Mouse (Mus musculus) hindbrain, postnatal 0 days (tissue): ENCODE results near the gene Slc6a6. TPM values are rescaled to one million over a fixed set of nuclear protein-coding genes. Genes with fewer than 3 reads are reported as not detected.

Source experiments
- ATAC-seq: fragments of 200-750 bp; cut with Nextera tagmentation; 2 replicates; pipeline ENCODE4 v1.8.0; 2017; ENCODE audit warnings: mild to moderate bottlenecking, moderate TSS enrichment, moderate library complexity
- DNase-seq: peaks from one replicate; pipeline ENCODE4 v3.0.0-alpha.2; 2015; ENCODE audit warnings: low spot score
- H3K27ac ChIP-seq: fragments of 300-500 bp; sonication (generic); 2 replicates; pipeline ENCODE4 v1.5.1; 2014; ENCODE audit warnings: mild to moderate bottlenecking
- H3K27me3 ChIP-seq: fragments of 300-500 bp; sonication (generic); 2 replicates; pipeline ENCODE4 v1.6.1; 2014; ENCODE audit warnings: low read length, mixed read lengths; ENCODE audit not compliant: insufficient read depth
- H3K36me3 ChIP-seq: fragments of 300-500 bp; sonication (generic); 2 replicates; pipeline ENCODE4 v1.6.1; 2014; ENCODE audit warnings: low read length, mixed read lengths; ENCODE audit not compliant: insufficient read depth
- H3K4me1 ChIP-seq: fragments of 300-500 bp; sonication (generic); 2 replicates; pipeline ENCODE4 v1.6.1; 2014; ENCODE audit warnings: antibody characterized with exemption, low read length, mixed read lengths; ENCODE audit not compliant: insufficient read depth
- H3K4me2 ChIP-seq: fragments of 300-500 bp; sonication (generic); 2 replicates; pipeline ENCODE4 v1.6.1; 2014; ENCODE audit warnings: low read depth, mild to moderate bottlenecking, low read length, moderate library complexity, mixed read lengths
- H3K4me3 ChIP-seq: fragments of 300-500 bp; sonication (generic); 2 replicates; pipeline ENCODE4 v1.5.1; 2014; ENCODE audit warnings: low read length
- H3K9ac ChIP-seq: fragments of 300-500 bp; sonication (generic); replicated peaks from 2 replicates; pipeline ENCODE4 v1.6.1; 2014; ENCODE audit warnings: mild to moderate bottlenecking, low read length, moderate library complexity, mixed read lengths
- H3K9me3 ChIP-seq: fragments of 300-500 bp; sonication (generic); 2 replicates; pipeline ENCODE4 v1.6.1; 2016; ENCODE audit warnings: low read length, mixed read lengths
- CTCF ChIP-seq: IDR thresholded peaks from 2 replicates; pipeline ENCODE4 v1.5.1; 2016; ENCODE audit warnings: antibody characterized with exemption, control low read depth, low read depth
- WGBS: fragments of 180-500 bp; shearing (Covaris S2); extraction: QIAGEN DNeasy Blood & Tissue Kit; methylation state at CpG from one replicate; pipeline ENCODE4 v1.1.7; 2014; 5-methylcytosine and 5-hydroxymethylcytosine counted together
- polyA plus RNA-seq: library from polyadenylated mRNA; unstranded; fragments of >200 nt; fragmentation: Nextera tagmentation; extraction: Ambion mirVana; gene quantifications from 2 replicates; pipeline ENCODE4 v1.2.1, GENCODE M21; 2015
- total RNA-seq: library from RNA; depleted of rRNA; stranded (reverse); fragments of >200 nt; gene quantifications from 2 replicates; pipeline ENCODE4 v1.2.3, GENCODE M21; 2014

Slc6a6 gene
- total and polyA plus RNA-seq, 2 experiments from 2014 or later, result 78.2 to 119 TPM

DNA sequence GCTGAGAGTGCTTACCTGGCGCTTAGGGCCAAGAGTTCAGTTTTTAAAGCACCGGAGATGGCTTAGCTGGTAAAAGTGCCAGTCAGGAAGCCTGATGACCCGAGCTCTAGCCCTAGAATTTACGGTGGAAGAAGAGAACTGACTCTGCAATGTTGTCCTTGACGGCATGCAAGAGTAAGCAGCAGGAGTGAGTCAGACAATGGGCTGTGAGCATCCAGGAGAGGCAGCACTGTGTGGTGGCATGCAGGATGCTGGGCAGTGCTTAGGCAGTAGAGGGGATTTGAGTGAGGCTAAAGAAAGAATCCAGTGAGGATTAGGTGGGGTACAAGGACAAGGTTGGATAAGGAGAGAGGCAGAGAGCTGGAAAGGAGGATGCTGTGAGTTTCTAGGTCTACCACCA is 15.6 kb upstream of the Slc6a6 start:
- no peak overlapping the region for H3K27ac ChIP-seq
- DNase-seq (no peak), ATAC-seq (no peak)
- no peak overlapping the region for H3K4me3 ChIP-seq
- TF ChIP-seq CTCF, result no peak
- no peaks in the 10 kb centered on the region for H3K9me3 ChIP-seq
- H3K36me3 ChIP-seq, result no peaks in the 10 kb centered on the region
- no peaks in the 10 kb centered on the region for H3K27me3 ChIP-seq
- 49% methylated on average over 5 of the region's 5 CpGs for WGBS
- H3K4me2 ChIP-seq, result no peak overlapping the region
- no peaks in the 10 kb centered on the region for H3K4me1 ChIP-seq
- H3K9ac ChIP-seq, result no peak overlapping the region

GRCm38 (mm10) chr6:91669270-91669669 is 14.6 kb upstream of the Slc6a6 start:
- Histone ChIP-seq H3K4me2 (no peak overlapping the region), H3K4me3 (no peak overlapping the region), H3K4me1 (no peaks in the 10 kb centered on the region), H3K36me3 (no peaks in the 10 kb centered on the region), H3K9me3 (no peaks in the 10 kb centered on the region), H3K9ac (no peak overlapping the region), H3K27me3 (no peaks in the 10 kb centered on the region), H3K27ac (no peak overlapping the region)
- no peak for TF ChIP-seq CTCF
- WGBS, result 31% methylated on average over 4 of the region's 4 CpGs
- no peak for DNase-seq
- no peak for ATAC-seq

DNA sequence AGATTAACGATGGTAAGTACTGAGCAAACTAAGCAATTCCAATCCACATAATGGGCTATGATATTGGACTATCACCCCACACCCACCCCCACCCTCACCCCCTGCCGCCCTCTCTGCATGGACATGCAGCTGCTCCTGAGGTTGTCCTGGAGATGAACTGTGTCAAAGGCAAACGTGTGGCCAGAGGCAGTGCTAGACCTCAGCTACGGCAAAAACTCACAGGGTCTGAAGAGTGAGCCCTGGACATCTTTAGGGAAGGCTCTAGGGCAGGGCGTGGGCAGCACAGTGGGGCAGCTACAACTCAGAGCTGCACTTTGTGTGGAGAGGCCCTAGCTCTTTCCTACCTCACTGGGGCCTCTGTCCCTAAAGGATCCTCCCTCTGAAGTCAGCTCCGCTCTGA is 13.6 kb upstream of the Slc6a6 start:
- no peak overlapping the region for H3K9ac ChIP-seq
- no peak overlapping the region for H3K27ac ChIP-seq
- H3K9me3 ChIP-seq, result no peaks in the 10 kb centered on the region
- H3K4me2 ChIP-seq, result no peak overlapping the region
- H3K4me3 ChIP-seq, result no peak overlapping the region
- H3K36me3 ChIP-seq, result no peaks in the 10 kb centered on the region
- no peak for ATAC-seq
- no peaks in the 10 kb centered on the region for H3K27me3 ChIP-seq
- 38% methylated on average over 6 of the region's 6 CpGs for WGBS
- DNase-seq, result no peak
- no peak for TF ChIP-seq CTCF
- no peaks in the 10 kb centered on the region for H3K4me1 ChIP-seq

DNA sequence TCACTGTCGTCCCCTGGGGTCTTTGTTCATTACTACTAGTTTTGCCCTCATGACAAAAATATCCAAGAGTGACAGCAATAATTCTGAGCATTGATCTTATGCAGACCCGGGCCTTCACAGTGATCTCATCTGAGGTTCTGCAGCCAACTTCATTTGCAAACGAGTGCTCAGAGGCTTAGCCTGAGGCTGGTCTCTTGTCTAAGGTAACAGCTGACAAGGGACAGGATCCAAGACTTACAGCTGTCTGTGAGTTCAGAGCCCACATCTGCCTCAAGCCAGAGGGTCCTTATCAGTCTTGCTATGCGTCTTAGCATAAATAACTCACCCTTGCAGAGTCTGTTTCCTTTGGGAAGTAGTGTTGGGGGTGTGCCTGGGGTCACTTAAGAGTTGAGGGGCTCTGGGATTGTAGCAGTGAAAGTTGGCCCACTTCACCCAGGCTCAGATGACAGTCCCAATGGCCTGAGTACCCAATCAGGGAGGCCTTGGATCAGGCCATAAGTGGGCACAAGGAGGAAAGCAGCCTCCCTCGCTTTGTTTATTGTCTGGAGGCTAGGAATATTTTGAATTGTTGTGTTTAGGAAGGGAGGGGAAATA is 9.0 kb upstream of the Slc6a6 start:
- no peak overlapping the region for H3K4me3 ChIP-seq
- no peak for DNase-seq
- H3K9me3 ChIP-seq, result no peaks in the 10 kb centered on the region
- H3K9ac ChIP-seq, result no peak overlapping the region
- no peak for TF ChIP-seq CTCF
- no peak overlapping the region for H3K4me2 ChIP-seq
- peaks cover 14% of the 10 kb centered on the region for H3K4me1 ChIP-seq
- WGBS, result 55% methylated on average over 5 of the region's 5 CpGs
- H3K27ac ChIP-seq, result no peak overlapping the region
- H3K36me3 ChIP-seq, result no peaks in the 10 kb centered on the region
- H3K27me3 ChIP-seq, result no peaks in the 10 kb centered on the region
- ATAC-seq, result no peak

DNA sequence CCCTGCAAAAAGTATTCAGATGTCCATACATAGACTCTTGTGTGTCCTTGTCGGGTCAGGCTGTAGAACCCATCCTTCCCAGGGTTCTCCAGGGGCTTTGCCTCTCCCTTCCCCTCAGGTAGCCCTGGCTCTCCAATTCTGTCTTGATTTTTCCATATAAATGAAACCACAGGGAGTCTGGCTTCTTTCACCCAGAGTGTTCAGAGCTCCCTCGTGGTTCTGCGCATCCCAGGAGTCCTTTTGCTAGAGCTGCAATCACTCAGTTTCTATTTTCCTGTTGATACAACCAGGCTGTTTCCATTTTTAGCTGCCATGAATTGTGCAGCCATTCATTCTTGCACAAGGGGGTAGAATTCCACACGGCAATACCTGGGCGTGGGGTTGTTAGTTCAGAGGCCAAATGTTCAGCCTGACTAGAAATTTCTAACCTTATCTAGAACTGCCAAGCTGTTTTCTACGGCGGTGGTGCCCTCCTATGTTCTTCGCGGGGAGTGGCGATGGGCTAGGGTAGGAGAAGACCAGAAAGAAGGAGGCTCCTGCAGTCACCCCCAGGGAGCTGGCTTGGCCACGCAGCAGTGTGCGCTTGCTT is 5.3 kb upstream of the Slc6a6 start:
- Histone ChIP-seq H3K9me3 (no peaks in the 10 kb centered on the region), H3K4me3 (no peak overlapping the region), H3K27ac (no peak overlapping the region), H3K36me3 (no peaks in the 10 kb centered on the region), H3K4me1 (peaks cover 14% of the 10 kb centered on the region), H3K9ac (no peak overlapping the region), H3K4me2 (0 out of 2 replicates have a peak overlapping the region, but pooled peaks have one; percentile 0), H3K27me3 (no peaks in the 10 kb centered on the region)
- DNase-seq (no peak), ATAC-seq (no peak)
- WGBS, result 37% methylated on average over 12 of the region's 12 CpGs
- TF ChIP-seq CTCF, result peak; percentile 14; the same call in 1 of the 2 replicates

- DNase-seq, result peak; percentile 48
- Histone ChIP-seq H3K36me3 (no peaks in the 10 kb centered on the region), H3K27ac (no peak overlapping the region), H3K4me2 (0 out of 2 replicates have a peak overlapping the region, but pooled peaks have one; percentile 0), H3K27me3 (no peaks in the 10 kb centered on the region), H3K9me3 (no peaks in the 10 kb centered on the region), H3K4me3 (no peak overlapping the region), H3K9ac (no peak overlapping the region), H3K4me1 (peaks cover 14% of the 10 kb centered on the region)
- peak; percentile 16; the same call in 1 of the 2 replicates for ATAC-seq
- TF ChIP-seq CTCF, result no peak
- WGBS, result 44% methylated on average over 10 of the region's 10 CpGs
Measured at GRCm38 (mm10) chr6:91679095-91679577, 4.7 kb upstream of the Slc6a6 start.

- H3K4me3 ChIP-seq, result no peak overlapping the region
- WGBS, result 46% methylated on average over 6 of the region's 6 CpGs
- H3K4me1 ChIP-seq, result peaks cover 14% of the 10 kb centered on the region
- H3K4me2 ChIP-seq, result no peak overlapping the region
- DNase-seq (peak; percentile 35), ATAC-seq (no peak)
- H3K36me3 ChIP-seq, result no peaks in the 10 kb centered on the region
- no peaks in the 10 kb centered on the region for H3K27me3 ChIP-seq
- no peak overlapping the region for H3K9ac ChIP-seq
- H3K27ac ChIP-seq, result no peak overlapping the region
- no peaks in the 10 kb centered on the region for H3K9me3 ChIP-seq
- TF ChIP-seq CTCF, result no peak
Measured at GRCm38 (mm10) chr6:91679716-91680115, 4.1 kb upstream of the Slc6a6 start.
